13 mouse cellular contexts compared by ENCODE assay signal in the genomic region with DNA sequence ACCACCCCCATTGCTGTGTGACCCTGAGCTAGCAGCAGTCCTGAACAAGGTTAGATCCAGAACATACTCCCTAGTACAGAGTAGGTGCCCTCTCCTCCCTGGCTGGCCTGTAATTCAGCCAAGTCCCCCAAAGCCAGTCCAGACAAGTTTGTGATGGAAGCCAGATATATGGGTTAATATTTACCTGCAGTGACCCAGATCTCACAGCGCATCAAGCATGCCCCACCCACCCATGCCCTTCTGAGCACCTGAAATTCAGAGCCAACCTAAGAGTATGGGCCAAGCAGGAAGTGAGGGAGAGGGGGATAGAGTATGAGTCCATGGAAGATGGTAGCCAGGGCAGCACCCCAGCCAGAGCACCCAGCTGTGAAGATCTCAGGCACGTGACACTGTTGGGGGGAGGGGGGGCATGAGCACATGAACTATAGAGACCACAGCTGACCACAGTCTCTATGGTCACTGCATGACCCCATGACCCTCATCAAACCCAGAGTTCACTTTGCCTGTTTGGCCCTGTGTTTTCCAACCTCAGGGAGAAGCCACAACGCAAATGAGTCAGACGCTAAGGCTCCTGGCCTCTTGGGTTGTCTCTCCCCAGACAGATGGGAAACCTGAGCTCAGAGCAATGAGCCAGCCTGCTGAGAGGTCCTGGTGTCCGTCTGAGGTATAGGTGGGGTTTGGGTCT. TPM values are rescaled to one million over a fixed set of nuclear protein-coding genes. Genes with fewer than 3 reads are reported as not detected.
DNase-seq lines count a peak whose midpoint lies in the region; ATAC-seq and TF ChIP-seq lines count a peak whose summit lies in the region.
"Had no signal": no experiment of that assay in that cellular context is flagged by ENCODE, and none has a peak within 500 bp of the region (broad histone marks: within the 10 kb centered on the region; RNA-seq: fewer than 3 reads in every experiment).

No protein-coding gene starts in this region.

- no peaks in the 10 kb centered on the region for H3K27me3 ChIP-seq in intestine, embryonic 14.5 days (replicated peaks; ENCODE audit: control insufficient read depth, insufficient read depth, low read length)
- 0 out of 2 replicates have a peak, but pooled peaks cover 4% of the 10 kb centered on the region for H3K27me3 ChIP-seq in intestine, postnatal 0 days (replicated peaks; ENCODE audit: control insufficient read depth, insufficient read depth, low read length)
- H3K27me3 ChIP-seq in intestine, embryonic 16.5 days (replicated peaks; ENCODE audit: control insufficient read depth, insufficient read depth, low read length) = no peaks in the 10 kb centered on the region
- no peaks in the 10 kb centered on the region for H3K27me3 ChIP-seq in stomach, embryonic 14.5 days (ENCODE audit: control insufficient read depth, insufficient read depth, low read length)
- H3K27me3 ChIP-seq in hindbrain, postnatal 0 days (ENCODE audit: insufficient read depth, low read length) = no peaks in the 10 kb centered on the region
- H3K27me3 ChIP-seq: forebrain, embryonic 15.5 days had no signal

- H3K36me3 ChIP-seq in intestine, embryonic 14.5 days (ENCODE audit: control insufficient read depth, insufficient read depth, low read length) = peaks cover 11% of the 10 kb centered on the region; the same call in 1 of the 2 replicates
- no peaks in the 10 kb centered on the region; the same call in 1 of the 2 replicates for H3K36me3 ChIP-seq in intestine, postnatal 0 days (ENCODE audit: control insufficient read depth, insufficient read depth)
- no peaks in the 10 kb centered on the region for H3K36me3 ChIP-seq in intestine, embryonic 16.5 days (ENCODE audit: control insufficient read depth, insufficient read depth, low read length)
- H3K36me3 ChIP-seq in stomach, embryonic 14.5 days (ENCODE audit: control insufficient read depth, insufficient read depth, low read length) = no peaks in the 10 kb centered on the region
- H3K36me3 ChIP-seq in hindbrain, postnatal 0 days (ENCODE audit: insufficient read depth, low read length) = no peaks in the 10 kb centered on the region
- H3K36me3 ChIP-seq: forebrain, embryonic 15.5 days had no signal

- peak; percentile 36; the same call in 1 of the 2 replicates for ATAC-seq in intestine, embryonic 14.5 days (replicated peaks; ENCODE audit: low FRiP score, low TSS enrichment, low read depth)
- no peak for ATAC-seq in intestine, postnatal 0 days
- ATAC-seq in intestine, embryonic 16.5 days = peak; percentile 57
- ATAC-seq in stomach, embryonic 14.5 days (ENCODE audit: insufficient number of reproducible peaks, insufficient read depth, low FRiP score, low read depth) = 0 out of 2 replicates have a peak, but pooled peaks have one; percentile 20
- ATAC-seq in hindbrain, postnatal 0 days = no peak
- ATAC-seq: activated CD4-positive, CD25-positive, alpha-beta regulatory T cell, adult 4 months; forebrain, embryonic 15.5 days had no signal

- no peak overlapping the region for H3K4me2 ChIP-seq in intestine, embryonic 14.5 days (ENCODE audit: low read length)
- H3K4me2 ChIP-seq in intestine, postnatal 0 days (replicated peaks; ENCODE audit: low read depth) = no peak overlapping the region
- H3K4me2 ChIP-seq in intestine, embryonic 16.5 days (ENCODE audit: low read depth, low read length) = no peak overlapping the region
- H3K4me2 ChIP-seq in stomach, embryonic 14.5 days (replicated peaks; ENCODE audit: low read depth, low read length) = no peak overlapping the region
- no peak overlapping the region for H3K4me2 ChIP-seq in hindbrain, postnatal 0 days (ENCODE audit: low read depth, low read length)
- H3K4me2 ChIP-seq: forebrain, embryonic 15.5 days had no signal

- DNase-seq in intestine, embryonic 14.5 days (ENCODE audit: low spot score) = no peak
- DNase-seq in kidney, postnatal 10 days = peak; percentile 71
- DNase-seq in spleen, postnatal 4 days (ENCODE audit: low spot score in 2 of 2) = no peak
- DNase-seq in frontal cortex, postnatal 10 days (ENCODE audit: low spot score in 2 of 2) = no peak
- DNase-seq in hindbrain, postnatal 0 days (ENCODE audit: low spot score) = no peak
- DNase-seq: heart, postnatal 14 days; lung, postnatal 14 days; right cerebral cortex, postnatal 4 days had no signal

- no peak overlapping the region for H3K4me3 ChIP-seq in intestine, embryonic 14.5 days (ENCODE audit: low read depth, low read length)
- H3K4me3 ChIP-seq in intestine, postnatal 0 days (ENCODE audit: low read depth, low read length) = no peak overlapping the region
- no peak overlapping the region for H3K4me3 ChIP-seq in intestine, embryonic 16.5 days (ENCODE audit: low read length)
- no peak overlapping the region for H3K4me3 ChIP-seq in stomach, embryonic 14.5 days (ENCODE audit: low read depth, low read length)
- no peak overlapping the region for H3K4me3 ChIP-seq in hindbrain, postnatal 0 days (ENCODE audit: low read length)
- H3K4me3 ChIP-seq: forebrain, embryonic 15.5 days had no signal

- H3K9me3 ChIP-seq in intestine, embryonic 14.5 days (ENCODE audit: control insufficient read depth, low read length) = no peaks in the 10 kb centered on the region
- H3K9me3 ChIP-seq in intestine, postnatal 0 days (ENCODE audit: control insufficient read depth) = no peaks in the 10 kb centered on the region
- no peaks in the 10 kb centered on the region for H3K9me3 ChIP-seq in intestine, embryonic 16.5 days (ENCODE audit: control insufficient read depth, low read length)
- H3K9me3 ChIP-seq in stomach, embryonic 14.5 days (ENCODE audit: control insufficient read depth, low read depth, low read length) = no peaks in the 10 kb centered on the region
- H3K9me3 ChIP-seq in hindbrain, postnatal 0 days (ENCODE audit: low read length) = no peaks in the 10 kb centered on the region
- H3K9me3 ChIP-seq: forebrain, embryonic 15.5 days had no signal

- TF ChIP-seq CTCF in intestine, postnatal 0 days (IDR thresholded peaks at IDR 0.05; ENCODE audit: low read depth) = no peak
- TF ChIP-seq CTCF in hindbrain, postnatal 0 days (IDR thresholded peaks at IDR 0.05; ENCODE audit: low read depth) = no peak

- WGBS in intestine, embryonic 14.5 days = 43% methylated on average over 5 of the region's 5 CpGs
- 46% methylated on average over 5 of the region's 5 CpGs for WGBS in intestine, postnatal 0 days
- 46% methylated on average over 5 of the region's 5 CpGs for WGBS in intestine, embryonic 16.5 days
- 50% methylated on average over 5 of the region's 5 CpGs for WGBS in stomach, embryonic 14.5 days
- WGBS in hindbrain, postnatal 0 days = 71% methylated on average over 5 of the region's 5 CpGs

- H3K4me1 ChIP-seq in intestine, embryonic 14.5 days (replicated peaks; ENCODE audit: control insufficient read depth, insufficient read depth, low read length) = peaks cover 5% of the 10 kb centered on the region
- H3K4me1 ChIP-seq in intestine, postnatal 0 days (replicated peaks; ENCODE audit: control insufficient read depth, insufficient read depth, low read length) = no peaks in the 10 kb centered on the region
- peaks cover 20% of the 10 kb centered on the region for H3K4me1 ChIP-seq in intestine, embryonic 16.5 days (ENCODE audit: control insufficient read depth, insufficient read depth, low read length)
- 0 out of 2 replicates have a peak, but pooled peaks cover 16% of the 10 kb centered on the region for H3K4me1 ChIP-seq in stomach, embryonic 14.5 days (ENCODE audit: control insufficient read depth, insufficient read depth, low read length)
- 0 out of 2 replicates have a peak, but pooled peaks cover 4% of the 10 kb centered on the region for H3K4me1 ChIP-seq in hindbrain, postnatal 0 days (ENCODE audit: insufficient read depth, low read length)

- no peak overlapping the region for H3K9ac ChIP-seq in intestine, embryonic 14.5 days (ENCODE audit: low read length)
- H3K9ac ChIP-seq in intestine, postnatal 0 days (ENCODE audit: low read depth, low read length) = no peak overlapping the region
- no peak overlapping the region for H3K9ac ChIP-seq in intestine, embryonic 16.5 days (ENCODE audit: low read depth, low read length)
- no peak overlapping the region for H3K9ac ChIP-seq in stomach, embryonic 14.5 days (replicated peaks; ENCODE audit: low read depth, low read length)
- no peak overlapping the region for H3K9ac ChIP-seq in hindbrain, postnatal 0 days (replicated peaks; ENCODE audit: low read length)
- H3K9ac ChIP-seq: forebrain, embryonic 15.5 days had no signal

- no peak overlapping the region for H3K27ac ChIP-seq in intestine, embryonic 14.5 days (ENCODE audit: low read depth)
- H3K27ac ChIP-seq in intestine, postnatal 0 days (ENCODE audit: low read depth, low read length) = no peak overlapping the region
- H3K27ac ChIP-seq in intestine, embryonic 16.5 days (ENCODE audit: low read length) = no peak overlapping the region
- no peak overlapping the region for H3K27ac ChIP-seq in stomach, embryonic 14.5 days (ENCODE audit: low read length)
- no peak overlapping the region for H3K27ac ChIP-seq in hindbrain, postnatal 0 days
- H3K27ac ChIP-seq: forebrain, embryonic 15.5 days had no signal

RNA-seq across cellular contexts. Expression of a gene that starts 29.4 kb away (rescaled TPM):
- 15.2 and 16.3 TPM in 2 replicates for polyA plus RNA-seq in intestine, embryonic 14.5 days (2014; fragmentation: Nextera tagmentation; extraction: Ambion mirVana)
- 3.9 and 5.4 TPM in 2 replicates for polyA plus RNA-seq in intestine, postnatal 0 days (2015; fragmentation: Nextera tagmentation; extraction: Ambion mirVana)
- polyA plus RNA-seq in intestine, embryonic 16.5 days (2015; fragmentation: Nextera tagmentation; extraction: Ambion mirVana) = 12.1 and 14.3 TPM in 2 replicates
- polyA plus RNA-seq in stomach, embryonic 14.5 days (2014; fragmentation: Nextera tagmentation; extraction: Ambion mirVana) = 9.9 and 10.5 TPM in 2 replicates
- 79.2 and 79.4 TPM in 2 replicates for total RNA-seq in hindbrain, postnatal 0 days (2014; rRNA removed)
- polyA plus RNA-seq in hindbrain, postnatal 0 days (2015; fragmentation: Nextera tagmentation; extraction: Ambion mirVana) = 22.5 and 22.6 TPM in 2 replicates
- polyA plus RNA-seq: activated CD4-positive, CD25-positive, alpha-beta regulatory T cell, adult 4 months had no signal

Comparison
In these comparisons a context has a peak if more than half of its experiments do, and no peak if none do; other contexts are left out.
1. ATAC-seq: peak in intestine, embryonic 14.5 days (single experiment), intestine, embryonic 16.5 days (single experiment) and stomach, embryonic 14.5 days (single experiment); none in intestine, postnatal 0 days (single experiment) and hindbrain, postnatal 0 days (single experiment).